Mouse (Mus musculus): ENCODE measurements around the gene Zfp711.

Zfp711 gene

GRCm38 (mm10) chrX:112600511-112601305 lies at the start of gene Zfp711:
Gene Zfp711 (plus strand): TSS chrX:112600526.
- peak; percentile 75 for DNase-seq (ENCODE audit: low read depth, low spot score)

GRCm38 (mm10) chrX:112567716-112568115 lies 32.6 kb upstream of the Zfp711 start:
- no peak for DNase-seq (ENCODE audit: low read depth, low spot score)

- DNase-seq (ENCODE audit: low read depth, low spot score), result peak; percentile 23
These were observed 1.2 kb downstream of the Zfp711 start for GRCm38 (mm10) chrX:112601306-112602120.

- no peak for DNase-seq (ENCODE audit: low read depth, low spot score)
These were observed 75.2 kb downstream of the Zfp711 start for GRCm38 (mm10) chrX:112675525-112675924.

GRCm38 (mm10) chrX:112680605-112681004 lies 80.3 kb downstream of the Zfp711 start:
- no peak for DNase-seq (ENCODE audit: low read depth, low spot score)
